Mouse (Mus musculus): ENCODE results near the gene Rnf133.

DNA sequence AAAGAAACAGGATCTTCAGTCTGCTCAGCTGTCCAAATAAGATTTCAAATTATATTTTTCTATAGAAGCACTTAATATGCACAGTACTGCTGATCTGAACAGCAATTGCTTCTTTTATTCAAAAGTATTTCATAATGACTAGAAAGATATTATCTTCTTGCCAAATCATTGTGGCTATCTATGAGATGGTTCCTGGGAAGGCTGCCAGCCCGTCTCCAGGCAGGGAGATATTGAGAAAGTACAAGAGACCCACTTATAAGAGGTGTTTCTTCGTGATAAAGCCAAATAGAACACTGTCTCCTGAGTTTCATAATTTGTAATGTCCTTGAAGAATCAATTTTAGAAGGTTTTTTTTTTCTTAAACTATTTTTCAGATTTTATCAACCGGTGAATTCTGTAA lies 13.0 kb downstream of the Rnf133 start:
- no peak for TF ChIP-seq POLR2A (IDR thresholded peaks at IDR 0.05; ENCODE audit: low read depth, low read length)
- no peak for TF ChIP-seq CTCF (conservative IDR thresholded peaks at IDR 0.05; ENCODE audit: insufficient read depth, insufficient read length, low read depth, low read length)
